Mouse (Mus musculus) intestine, embryonic 15.5 days (tissue): Measurements from ENCODE around the gene Olfr45. TPM values are rescaled to one million over a fixed set of nuclear protein-coding genes. Genes with fewer than 3 reads are reported as not detected.
"Not testable (repeated sequence)": the region's sequence is repeated elsewhere in the genome, so short reads cannot be mapped to it uniquely, and the experiment has no call there.

ENCODE experiments used
- ATAC-seq: fragments of 200-750 bp; cut with Nextera tagmentation; 2 replicates; pipeline ENCODE4 v1.8.0; 2017; ENCODE audit warnings: moderate TSS enrichment, moderate library complexity
- H3K27ac ChIP-seq: fragments of 300-500 bp; sonication (generic); 2 replicates; pipeline ENCODE4 v1.5.1; 2015; ENCODE audit warnings: mild to moderate bottlenecking, inconsistent platforms
- H3K27me3 ChIP-seq: fragments of 300-500 bp; sonication (generic); replicated peaks from 2 replicates; pipeline ENCODE4 v1.6.1; 2015; ENCODE audit warnings: inconsistent platforms
- H3K36me3 ChIP-seq: fragments of 300-500 bp; sonication (generic); 2 replicates; pipeline ENCODE4 v1.6.1; 2015; ENCODE audit warnings: inconsistent platforms
- H3K4me1 ChIP-seq: fragments of 300-500 bp; sonication (generic); replicated peaks from 2 replicates; pipeline ENCODE4 v1.6.1; 2015; ENCODE audit warnings: inconsistent platforms
- H3K4me2 ChIP-seq: fragments of 300-500 bp; sonication (generic); replicated peaks from 2 replicates; pipeline ENCODE4 v1.6.1; 2015; ENCODE audit warnings: mild to moderate bottlenecking, inconsistent platforms
- H3K4me3 ChIP-seq: fragments of 300-500 bp; sonication (generic); replicated peaks from 2 replicates; pipeline ENCODE4 v1.5.1; 2015; ENCODE audit warnings: inconsistent platforms
- H3K9ac ChIP-seq: fragments of 300-500 bp; sonication (generic); 2 replicates; pipeline ENCODE4 v1.6.1; 2015; ENCODE audit warnings: inconsistent platforms
- H3K9me3 ChIP-seq: fragments of 300-500 bp; sonication (generic); 2 replicates; pipeline ENCODE4 v1.6.1; 2016; ENCODE audit warnings: inconsistent platforms
- WGBS: fragments of 180-500 bp; shearing (Covaris S2); methylation state at CpG from one replicate; pipeline ENCODE4 v1.1.7; 2015; 5-methylcytosine and 5-hydroxymethylcytosine counted together
- polyA plus RNA-seq: library from polyadenylated mRNA; unstranded; fragments of >200 nt; fragmentation: Nextera tagmentation; extraction: Ambion mirVana; gene quantifications from 2 replicates; pipeline ENCODE4 v1.2.1, GENCODE M21; 2015

The Olfr45 gene
- not detected in 2 replicates for polyA plus RNA-seq

DNA sequence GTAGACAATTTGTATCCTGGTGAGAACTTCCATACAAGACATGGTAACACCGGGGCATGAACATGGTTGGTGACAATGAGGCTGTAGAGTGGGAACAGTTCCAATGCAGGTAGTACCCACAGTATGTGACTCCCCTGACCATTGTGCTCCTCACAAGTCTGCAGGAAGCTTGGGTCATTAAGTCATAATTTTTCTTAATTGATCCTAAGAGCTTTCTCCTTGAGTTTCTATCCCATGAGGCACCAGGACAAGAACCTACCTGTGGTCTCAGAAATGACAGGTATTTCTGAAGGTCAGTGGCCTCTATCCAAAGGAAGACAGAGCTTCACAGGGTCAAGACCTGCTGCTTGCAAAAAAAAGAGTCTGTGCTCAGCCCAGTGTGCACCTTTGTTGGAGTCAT, at the start of gene Olfr45:
Gene Olfr45 (plus strand): TSS at position 301 of the 400 bp plus-strand sequence.
- no peak within 1 kb of the TSS for H3K27ac ChIP-seq
- H3K4me1 ChIP-seq: no peaks in the 10 kb centered on the region
- no peak for ATAC-seq
- H3K27me3 ChIP-seq: no peaks in the 10 kb centered on the region
- no peak within 1 kb of the TSS for H3K4me3 ChIP-seq
- no peak within 1 kb of the TSS for H3K9ac ChIP-seq
- H3K9me3 ChIP-seq: no peaks in the 10 kb centered on the region
- no peaks in the 10 kb centered on the region for H3K36me3 ChIP-seq
- 90% methylated on average over 1 of the region's 1 CpGs for whole genome bisulfite sequencing
- no peak within 1 kb of the TSS for H3K4me2 ChIP-seq

DNA sequence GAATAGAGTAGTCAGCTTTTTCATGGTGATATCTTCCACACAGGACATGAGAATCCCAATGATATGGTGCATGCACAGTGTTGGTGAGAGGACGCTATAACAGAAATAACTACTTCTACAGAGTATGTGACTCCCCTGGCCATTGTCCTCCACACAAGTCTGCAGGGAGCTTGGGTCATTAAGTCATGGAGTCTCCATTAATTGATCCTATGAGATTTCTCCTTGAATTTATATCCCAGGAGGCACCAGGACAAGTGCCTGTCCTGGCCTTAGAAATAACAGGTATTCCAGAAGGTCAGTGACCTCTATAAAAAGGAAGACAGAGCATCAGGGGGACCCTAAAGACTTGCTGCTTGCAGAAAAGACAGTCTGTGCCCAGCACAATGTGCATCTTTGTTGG, 35.6 kb upstream of the Olfr45 start, which contains the start of gene Olfr53:
Gene Olfr53 (plus strand): TSS at position 301 of the 400 bp plus-strand sequence.
- H3K36me3 ChIP-seq: no peaks in the 10 kb centered on the region
- 91% methylated on average over 1 of the region's 1 CpGs for WGBS
- ATAC-seq: no peak

DNA sequence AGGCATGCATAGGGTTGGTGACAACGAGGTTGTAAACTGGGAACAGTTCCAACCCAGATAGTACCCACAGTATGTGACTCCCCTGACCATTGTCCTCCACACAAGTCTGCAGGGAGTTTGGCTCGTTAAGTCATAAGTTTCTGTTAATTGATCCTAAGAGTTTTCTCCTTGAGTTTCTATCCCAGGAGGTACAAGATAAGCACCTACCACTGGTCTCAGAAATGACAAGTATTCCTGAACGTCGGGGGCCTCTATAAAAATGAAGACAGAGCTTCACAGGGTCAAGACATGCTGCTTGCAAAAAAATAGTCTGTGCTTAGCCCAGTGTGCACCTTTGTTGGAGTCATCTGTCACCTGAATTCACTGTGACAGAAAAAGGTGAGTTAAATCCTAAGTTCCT, 22.1 kb upstream of the Olfr45 start, which contains the start of gene Olfr539:
Gene Olfr539 (plus strand): TSS at position 301 of the 400 bp plus-strand sequence.
- no peak within 1 kb of the TSS for H3K9ac ChIP-seq
- no peaks in the 10 kb centered on the region for H3K9me3 ChIP-seq
- H3K27ac ChIP-seq: no peak within 1 kb of the TSS
- no peak within 1 kb of the TSS for H3K4me3 ChIP-seq
- H3K27me3 ChIP-seq: no peaks in the 10 kb centered on the region
- WGBS: 77% methylated on average over 4 of the region's 4 CpGs
- ATAC-seq: no peak
- H3K36me3 ChIP-seq: no peaks in the 10 kb centered on the region
- no peak within 1 kb of the TSS for H3K4me2 ChIP-seq
- no peaks in the 10 kb centered on the region for H3K4me1 ChIP-seq

More for the DNA sequence above, 35.6 kb upstream of the Olfr45 start, which contains the start of gene Olfr53:
- Histone ChIP-seq H3K9ac (no peak within 1 kb of the TSS), H3K9me3 (no peaks in the 10 kb centered on the region), H3K27ac (no peak within 1 kb of the TSS), H3K4me1 (no peaks in the 10 kb centered on the region), H3K27me3 (no peaks in the 10 kb centered on the region), H3K4me2 (no peak within 1 kb of the TSS), H3K4me3 (no peak within 1 kb of the TSS)

GRCm38 (mm10) chr7:140670693-140671092, 11.1 kb upstream of the Olfr45 start:
- H3K27me3 ChIP-seq, H3K4me3 ChIP-seq, H3K9ac ChIP-seq, H3K27ac ChIP-seq, ATAC-seq, H3K9me3 ChIP-seq, H3K4me2 ChIP-seq, H3K36me3 ChIP-seq, H3K4me1 ChIP-seq: not testable (repeated sequence)
- 91% methylated on average over 3 of the region's 3 CpGs for WGBS

DNA sequence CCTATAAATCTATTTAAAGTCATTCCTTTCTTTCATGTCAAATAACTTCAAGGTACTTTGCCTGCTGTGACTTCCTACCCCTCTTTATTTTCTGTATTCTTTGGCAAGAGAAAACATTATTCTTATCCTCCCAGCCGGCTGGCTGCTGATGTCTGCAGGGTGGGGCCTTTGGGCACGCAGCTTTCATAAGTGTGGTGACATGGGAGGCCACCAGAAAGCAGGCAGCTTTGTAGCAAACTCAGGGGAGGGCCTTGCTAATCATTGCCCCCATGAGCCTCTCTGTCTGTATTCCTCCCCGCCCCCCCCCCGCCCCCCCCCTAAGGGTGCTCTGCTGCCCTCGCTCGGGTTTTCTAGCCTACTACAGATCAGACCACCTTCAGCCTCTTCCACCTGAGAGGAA, 5.9 kb upstream of the Olfr45 start:
- H3K4me3 ChIP-seq: no peak overlapping the region
- no peak overlapping the region for H3K9ac ChIP-seq
- 0 out of 2 replicates have a peak, but pooled peaks cover 2% of the 10 kb centered on the region for H3K4me1 ChIP-seq
- no peaks in the 10 kb centered on the region for H3K9me3 ChIP-seq
- ATAC-seq: no peak; the same call in 1 of the 2 replicates
- no peak overlapping the region for H3K27ac ChIP-seq
- H3K4me2 ChIP-seq: peak overlapping the region; percentile 35
- no peaks in the 10 kb centered on the region for H3K36me3 ChIP-seq
- H3K27me3 ChIP-seq: no peaks in the 10 kb centered on the region
- WGBS: 0% methylated on average over 6 of the region's 6 CpGs

DNA sequence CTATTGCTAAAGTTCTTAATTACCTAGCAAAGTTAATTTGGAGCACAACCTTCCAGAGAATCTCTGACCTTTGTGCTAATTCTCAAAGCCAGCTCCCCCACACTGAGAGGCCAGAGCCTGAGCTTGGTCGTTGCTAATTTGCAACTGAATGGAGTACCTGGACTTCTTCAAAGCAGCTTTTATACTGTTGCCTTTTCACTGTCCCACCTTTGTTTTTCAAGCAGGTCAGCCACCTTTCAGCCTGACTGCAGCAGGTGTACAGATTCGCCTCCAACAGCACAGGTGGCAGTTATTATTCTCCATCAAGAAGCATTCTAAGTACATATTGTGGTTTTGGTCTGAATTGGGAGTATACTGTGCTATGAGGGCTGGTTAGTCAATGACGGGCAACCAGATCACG, 2.2 kb upstream of the Olfr45 start:
- not testable (repeated sequence) for H3K36me3 ChIP-seq, H3K27me3 ChIP-seq, H3K4me2 ChIP-seq, H3K27ac ChIP-seq, H3K9me3 ChIP-seq, H3K4me1 ChIP-seq, H3K9ac ChIP-seq, ATAC-seq, H3K4me3 ChIP-seq
- 74% methylated on average over 4 of the region's 4 CpGs for WGBS

- ATAC-seq: no peak
- H3K27me3 ChIP-seq: no peaks in the 10 kb centered on the region
Measured at GRCm38 (mm10) chr7:140696967-140697366, 15.2 kb downstream of the Olfr45 start, which contains the start of gene Olfr541. Olfr541 (plus strand) TSS chr7:140697267.

GRCm38 (mm10) chr7:140706348-140706747, 24.6 kb downstream of the Olfr45 start:
- no peak for ATAC-seq
- 69% methylated on average over 2 of the region's 2 CpGs for WGBS
- H3K4me1 ChIP-seq: no peaks in the 10 kb centered on the region

More at GRCm38 (mm10) chr7:140696967-140697366, 15.2 kb downstream of the Olfr45 start, which contains the start of gene Olfr541:
- no peak within 1 kb of the TSS for H3K4me2 ChIP-seq
- no peaks in the 10 kb centered on the region for H3K36me3 ChIP-seq
- H3K4me1 ChIP-seq: no peaks in the 10 kb centered on the region
- no peaks in the 10 kb centered on the region for H3K9me3 ChIP-seq
- no peak within 1 kb of the TSS for H3K27ac ChIP-seq
- no peak within 1 kb of the TSS for H3K4me3 ChIP-seq
- H3K9ac ChIP-seq: no peak within 1 kb of the TSS

DNA sequence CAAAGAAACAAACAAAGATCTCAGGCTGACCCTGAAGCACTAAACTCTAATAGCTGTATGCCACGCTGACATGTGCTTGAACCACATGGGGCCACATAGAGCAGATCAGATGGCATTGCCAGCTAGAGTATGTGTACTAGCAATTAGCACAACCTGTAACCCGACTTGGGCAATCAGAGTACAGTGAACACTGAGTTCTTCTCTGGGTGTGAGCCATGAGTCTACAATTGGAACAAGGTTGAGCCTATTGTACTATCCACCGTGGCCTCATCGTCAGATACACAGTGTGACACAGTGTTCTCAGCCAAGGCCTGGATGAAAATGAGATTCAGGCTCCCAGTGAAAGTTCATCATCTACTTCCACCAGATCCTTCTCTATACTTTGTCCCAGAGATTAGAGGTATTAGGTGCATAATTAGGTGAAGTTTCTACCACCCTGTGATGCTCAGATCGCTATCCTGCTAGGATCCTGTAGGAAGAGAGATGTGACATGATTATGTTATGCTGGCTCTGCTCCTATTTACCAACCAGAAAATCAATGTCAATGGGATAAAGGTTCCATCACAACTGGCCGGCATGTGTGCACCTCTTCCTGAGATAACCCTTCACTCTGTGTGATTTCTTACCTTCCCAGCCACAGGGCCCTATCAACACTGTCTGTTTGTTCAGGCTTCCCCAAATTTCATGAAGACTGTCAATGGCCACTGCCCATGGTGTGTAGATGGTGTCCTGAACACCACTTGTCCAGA, 26.0 kb downstream of the Olfr45 start:
- no peak overlapping the region for H3K4me3 ChIP-seq
- no peaks in the 10 kb centered on the region for H3K27me3 ChIP-seq
- no peak overlapping the region for H3K4me2 ChIP-seq
- H3K36me3 ChIP-seq: no peaks in the 10 kb centered on the region
- WGBS: 81% methylated on average over 6 of the region's 6 CpGs
- no peak for ATAC-seq
- H3K27ac ChIP-seq: no peak overlapping the region
- H3K9me3 ChIP-seq: no peaks in the 10 kb centered on the region
- H3K9ac ChIP-seq: no peak overlapping the region
- H3K4me1 ChIP-seq: no peaks in the 10 kb centered on the region

More at GRCm38 (mm10) chr7:140706348-140706747, 24.6 kb downstream of the Olfr45 start:
- Histone ChIP-seq H3K9me3 (no peaks in the 10 kb centered on the region), H3K36me3 (no peaks in the 10 kb centered on the region), H3K27ac (no peak overlapping the region), H3K27me3 (no peaks in the 10 kb centered on the region), H3K4me2 (no peak overlapping the region), H3K4me3 (no peak overlapping the region), H3K9ac (no peak overlapping the region)

GRCm38 (mm10) chr7:140717155-140718055, 35.7 kb downstream of the Olfr45 start:
- Histone ChIP-seq H3K36me3 (no peaks in the 10 kb centered on the region), H3K27ac (no peak overlapping the region), H3K27me3 (no peaks in the 10 kb centered on the region), H3K4me1 (no peaks in the 10 kb centered on the region), H3K9ac (no peak overlapping the region), H3K9me3 (no peaks in the 10 kb centered on the region), H3K4me2 (no peak overlapping the region), H3K4me3 (no peak overlapping the region)
- 85% methylated on average over 7 of the region's 7 CpGs for WGBS
- ATAC-seq: no peak

DNA sequence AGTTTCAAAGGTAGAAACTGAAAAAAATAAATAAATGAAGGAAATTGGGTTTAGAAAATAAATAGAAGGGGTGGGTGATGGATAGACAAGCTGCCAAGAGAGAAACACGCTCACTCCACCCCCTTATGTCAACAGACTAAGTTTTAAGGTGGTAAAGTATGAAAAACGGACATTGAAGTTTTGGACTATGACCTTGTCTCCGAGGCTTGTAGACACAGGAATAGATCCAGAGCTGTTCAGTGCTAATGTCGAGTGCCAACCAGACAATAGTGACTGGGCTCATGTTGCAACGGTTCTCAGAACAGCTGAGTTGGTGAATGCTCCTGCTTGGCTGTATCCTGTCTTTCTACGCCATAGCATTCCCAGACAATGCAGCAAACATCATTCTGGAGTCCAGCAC, 39.3 kb downstream of the Olfr45 start:
- Histone ChIP-seq H3K9me3 (no peaks in the 10 kb centered on the region), H3K27me3 (no peaks in the 10 kb centered on the region), H3K4me3 (no peak overlapping the region), H3K36me3 (no peaks in the 10 kb centered on the region), H3K9ac (no peak overlapping the region), H3K4me2 (no peak overlapping the region), H3K27ac (no peak overlapping the region), H3K4me1 (no peaks in the 10 kb centered on the region)
- ATAC-seq: no peak
- WGBS: 63% methylated on average over 6 of the region's 6 CpGs

- no peak for ATAC-seq
- Histone ChIP-seq H3K4me3 (no peak overlapping the region), H3K4me2 (no peak overlapping the region), H3K36me3 (no peaks in the 10 kb centered on the region), H3K4me1 (no peaks in the 10 kb centered on the region), H3K27me3 (no peaks in the 10 kb centered on the region), H3K9ac (no peak overlapping the region), H3K27ac (no peak overlapping the region), H3K9me3 (no peaks in the 10 kb centered on the region)
Measured at GRCm38 (mm10) chr7:140725558-140725957, 43.8 kb downstream of the Olfr45 start.
